Mouse (Mus musculus) myocyte (in vitro differentiated cells): ENCODE measurements around the gene Olfr1151.

Experiments used
- E2F4 ChIP-seq: IDR thresholded peaks from one replicate; pipeline ENCODE4 v1.6.1; 2011; ENCODE audit warnings: mild to moderate bottlenecking, control low read depth, moderate library complexity; ENCODE audit not compliant: insufficient read depth
- MAX ChIP-seq: IDR thresholded peaks from one replicate; pipeline ENCODE4 v1.6.1; 2011; ENCODE audit warnings: low read depth, mild to moderate bottlenecking, control low read depth
- MYOD1 ChIP-seq, 3 experiments: IDR thresholded peaks; one replicate each; pipeline ENCODE4 v1.6.1; 2011; ENCODE audit warnings: control low read depth in 2 of 3, low read depth in 2 of 3, mild to moderate bottlenecking in 2 of 3, moderate library complexity in 1 of 3; ENCODE audit not compliant: insufficient read length in 2 of 3, control insufficient read depth in 1 of 3
- MYOG ChIP-seq, 3 experiments: IDR thresholded peaks; one replicate each; pipeline ENCODE4 v1.6.1; 2011; ENCODE audit warnings: control low read depth in 2 of 3, low read depth in 2 of 3, mild to moderate bottlenecking in 2 of 3; ENCODE audit not compliant: insufficient read length in 2 of 3, control insufficient read depth in 1 of 3, insufficient read depth in 1 of 3
- POLR2A ChIP-seq: IDR thresholded peaks from one replicate; pipeline ENCODE4 v1.6.1; 2011; ENCODE audit warnings: low read depth, mild to moderate bottlenecking, control low read depth, moderate library complexity; ENCODE audit not compliant: insufficient read length
- TCF12 ChIP-seq: IDR thresholded peaks from one replicate; pipeline ENCODE4 v1.6.1; 2011; ENCODE audit warnings: mild to moderate bottlenecking, control low read depth; ENCODE audit not compliant: poor library complexity, insufficient read depth, severe bottlenecking
- TCF3 ChIP-seq: IDR thresholded peaks from one replicate; pipeline ENCODE4 v1.6.1; 2011; ENCODE audit warnings: low read depth, control low read depth; ENCODE audit not compliant: insufficient read length
- USF1 ChIP-seq: IDR thresholded peaks from one replicate; pipeline ENCODE4 v1.6.1; 2011; ENCODE audit warnings: low read depth, mild to moderate bottlenecking, control low read depth, moderate library complexity

- TF ChIP-seq TCF12 (no peak), POLR2A (no peak), MYOD1 (IDR thresholded peaks at IDR 0.05; ENCODE audit: control insufficient read depth in 1 of 3, insufficient read length in 2 of 3, low read depth in 2 of 3) (no peak), MAX (no peak), MYOG (IDR thresholded peaks at IDR 0.05; ENCODE audit: control insufficient read depth in 1 of 3, insufficient read depth in 1 of 3, insufficient read length in 2 of 3, low read depth in 2 of 3) (no peak), E2F4 (no peak), USF1 (no peak), TCF3 (no peak)
Measured at GRCm38 (mm10) chr2:87830233-87830632, 25.4 kb upstream of the Olfr1151 start, which contains the start of gene Olfr1148.
